Mouse (Mus musculus) C2C12 (cell line): Measurements from ENCODE around the gene Dnm2.

Experiments
- CEBPB ChIP-seq: IDR thresholded peaks from one replicate; pipeline ENCODE4 v1.6.1; 2011; ENCODE audit warnings: low read depth, mild to moderate bottlenecking, control low read depth, moderate library complexity
- CTCF ChIP-seq: IDR thresholded peaks from one replicate; pipeline ENCODE4 v1.5.1; 2011; ENCODE audit not compliant: control insufficient read depth, insufficient read depth, insufficient read length
- FOSL1 ChIP-seq: IDR thresholded peaks from one replicate; pipeline ENCODE4 v1.8.0; 2011; ENCODE audit warnings: mild to moderate bottlenecking, low read length; ENCODE audit not compliant: poor library complexity, insufficient read depth, severe bottlenecking
- MAX ChIP-seq: IDR thresholded peaks from one replicate; pipeline ENCODE4 v1.6.1; 2011; ENCODE audit warnings: mild to moderate bottlenecking, control low read depth
- MYOG ChIP-seq: IDR thresholded peaks from one replicate; pipeline ENCODE4 v1.6.1; 2011; ENCODE audit not compliant: control insufficient read depth, insufficient read length; ENCODE audit errors: extremely low read depth
- USF1 ChIP-seq: IDR thresholded peaks from one replicate; pipeline ENCODE4 v1.6.1; 2011; ENCODE audit warnings: low read depth, mild to moderate bottlenecking, control low read depth, moderate library complexity

DNA sequence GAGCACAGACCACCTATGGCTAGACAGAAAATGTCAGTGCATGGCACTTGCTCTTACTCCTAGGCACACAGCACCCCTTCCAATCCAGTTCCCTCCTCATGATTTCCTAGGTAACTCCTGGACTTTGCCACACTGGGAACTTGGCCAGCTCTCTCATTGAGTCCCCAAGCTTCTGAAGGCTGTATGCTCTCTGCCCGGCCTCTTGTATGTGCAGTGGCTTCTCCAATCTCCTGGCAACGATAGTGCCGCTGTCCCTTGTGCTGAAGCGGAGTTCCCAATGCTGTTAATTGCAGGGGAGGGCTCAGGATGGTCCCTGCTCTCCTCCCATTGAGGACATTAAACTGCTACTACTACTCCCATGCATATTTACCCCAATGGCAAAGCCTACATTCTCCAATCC is 16.8 kb upstream of the Dnm2 start:
- no peak for TF ChIP-seq CTCF
- no peak for TF ChIP-seq MAX
- TF ChIP-seq MYOG: no peak
- TF ChIP-seq USF1: no peak
- TF ChIP-seq CEBPB: no peak
- TF ChIP-seq FOSL1: no peak
